Mouse (Mus musculus): ENCODE data around the gene Rtn4rl1. TPM values are rescaled to one million over a fixed set of nuclear protein-coding genes. Genes with fewer than 3 reads are reported as not detected.
A peak's percentile ranks its signal among the peaks of the same experiment; 100 is the strongest.

Gene Rtn4rl1
- polyA plus RNA-seq, 1 experiment from 2014 or later = 12.7 TPM

- Histone ChIP-seq H3K27me3 (ENCODE audit: control insufficient read depth, insufficient read depth, low read length) (peaks cover 40% of the 10 kb centered on the region), H3K9ac (ENCODE audit: low read depth, low read length) (no peak overlapping the region), H3K4me2 (no peak overlapping the region), H3K36me3 (ENCODE audit: control insufficient read depth, insufficient read depth, low read length) (peaks cover 14% of the 10 kb centered on the region), H3K27ac (ENCODE audit: low read depth, low read length) (no peak overlapping the region), H3K4me1 (ENCODE audit: control insufficient read depth, insufficient read depth, low read length) (peaks cover 41% of the 10 kb centered on the region; the same call in 1 of the 2 replicates), H3K9me3 (replicated peaks; ENCODE audit: control insufficient read depth, low read length) (no peaks in the 10 kb centered on the region), H3K4me3 (ENCODE audit: low read depth, low read length) (no peak overlapping the region)
- 90% methylated on average over 12 of the region's 12 CpGs for WGBS (ENCODE audit: insufficient replicate concordance)
- ATAC-seq (replicated peaks; ENCODE audit: insufficient number of reproducible peaks, low FRiP score, low TSS enrichment) = no peak
Measured at GRCm38 (mm10) chr11:75162591-75163080, 30.9 kb upstream of the Rtn4rl1 start.

GRCm38 (mm10) chr11:75163379-75163778 lies 30.2 kb upstream of the Rtn4rl1 start:
- Histone ChIP-seq H3K4me2 (no peak overlapping the region), H3K9ac (ENCODE audit: low read depth, low read length) (no peak overlapping the region), H3K36me3 (ENCODE audit: control insufficient read depth, insufficient read depth, low read length) (peaks cover 14% of the 10 kb centered on the region), H3K4me3 (ENCODE audit: low read depth, low read length) (no peak overlapping the region), H3K4me1 (ENCODE audit: control insufficient read depth, insufficient read depth, low read length) (peaks cover 43% of the 10 kb centered on the region; the same call in 1 of the 2 replicates), H3K9me3 (replicated peaks; ENCODE audit: control insufficient read depth, low read length) (no peaks in the 10 kb centered on the region), H3K27me3 (ENCODE audit: control insufficient read depth, insufficient read depth, low read length) (peaks cover 45% of the 10 kb centered on the region), H3K27ac (ENCODE audit: low read depth, low read length) (no peak overlapping the region)
- WGBS (ENCODE audit: insufficient replicate concordance) = 82% methylated on average over 6 of the region's 6 CpGs
- no peak for ATAC-seq (replicated peaks; ENCODE audit: insufficient number of reproducible peaks, low FRiP score, low TSS enrichment)

GRCm38 (mm10) chr11:75164051-75164450 lies 29.5 kb upstream of the Rtn4rl1 start:
- WGBS (ENCODE audit: insufficient replicate concordance) = 63% methylated on average over 2 of the region's 2 CpGs
- peaks cover 51% of the 10 kb centered on the region for H3K27me3 ChIP-seq (ENCODE audit: control insufficient read depth, insufficient read depth, low read length)
- H3K4me2 ChIP-seq = no peak overlapping the region
- peaks cover 43% of the 10 kb centered on the region; the same call in 1 of the 2 replicates for H3K4me1 ChIP-seq (ENCODE audit: control insufficient read depth, insufficient read depth, low read length)
- peaks cover 14% of the 10 kb centered on the region for H3K36me3 ChIP-seq (ENCODE audit: control insufficient read depth, insufficient read depth, low read length)
- ATAC-seq (replicated peaks; ENCODE audit: insufficient number of reproducible peaks, low FRiP score, low TSS enrichment) = no peak
- H3K27ac ChIP-seq (ENCODE audit: low read depth, low read length) = no peak overlapping the region
- no peak overlapping the region for H3K4me3 ChIP-seq (ENCODE audit: low read depth, low read length)
- H3K9ac ChIP-seq (ENCODE audit: low read depth, low read length) = no peak overlapping the region
- H3K9me3 ChIP-seq (replicated peaks; ENCODE audit: control insufficient read depth, low read length) = no peaks in the 10 kb centered on the region

- H3K4me2 ChIP-seq = peak overlapping the region; percentile 99
- no peak overlapping the region for H3K27ac ChIP-seq (ENCODE audit: low read depth, low read length)
- 18% methylated on average over 15 of the region's 15 CpGs for WGBS (ENCODE audit: insufficient replicate concordance)
- H3K4me1 ChIP-seq (ENCODE audit: control insufficient read depth, insufficient read depth, low read length) = peaks cover 48% of the 10 kb centered on the region
- peak overlapping the region; percentile 66; the same call in 1 of the 2 replicates for H3K4me3 ChIP-seq (ENCODE audit: low read depth, low read length)
- ATAC-seq (replicated peaks; ENCODE audit: insufficient number of reproducible peaks, low FRiP score, low TSS enrichment) = no peak
- H3K27me3 ChIP-seq (ENCODE audit: control insufficient read depth, insufficient read depth, low read length) = peaks cover 58% of the 10 kb centered on the region
- peak overlapping the region; percentile 50 for H3K9ac ChIP-seq (ENCODE audit: low read depth, low read length)
- peaks cover 9% of the 10 kb centered on the region for H3K36me3 ChIP-seq (ENCODE audit: control insufficient read depth, insufficient read depth, low read length)
- no peaks in the 10 kb centered on the region for H3K9me3 ChIP-seq (replicated peaks; ENCODE audit: control insufficient read depth, low read length)
Measured at GRCm38 (mm10) chr11:75164750-75165149, 28.8 kb upstream of the Rtn4rl1 start.

- 8% methylated on average over 54 of the region's 54 CpGs for WGBS (ENCODE audit: insufficient replicate concordance)
- Histone ChIP-seq H3K4me3 (ENCODE audit: low read depth, low read length) (peak overlapping the region; percentile 66), H3K4me2 (peak overlapping the region; percentile 99), H3K36me3 (ENCODE audit: control insufficient read depth, insufficient read depth, low read length) (peaks cover under 1% of the 10 kb centered on the region), H3K27ac (ENCODE audit: low read depth, low read length) (no peak overlapping the region), H3K9me3 (replicated peaks; ENCODE audit: control insufficient read depth, low read length) (no peaks in the 10 kb centered on the region), H3K4me1 (ENCODE audit: control insufficient read depth, insufficient read depth, low read length) (peaks cover 56% of the 10 kb centered on the region), H3K9ac (ENCODE audit: low read depth, low read length) (peak overlapping the region; percentile 79), H3K27me3 (ENCODE audit: control insufficient read depth, insufficient read depth, low read length) (peaks cover 66% of the 10 kb centered on the region)
- no peak for ATAC-seq (replicated peaks; ENCODE audit: insufficient number of reproducible peaks, low FRiP score, low TSS enrichment)
Measured at GRCm38 (mm10) chr11:75165441-75166192, 28.0 kb upstream of the Rtn4rl1 start.

GRCm38 (mm10) chr11:75166193-75166842 lies 27.3 kb upstream of the Rtn4rl1 start:
- Histone ChIP-seq H3K4me2 (peak overlapping the region; percentile 99), H3K9ac (ENCODE audit: low read depth, low read length) (peak overlapping the region; percentile 79), H3K4me1 (ENCODE audit: control insufficient read depth, insufficient read depth, low read length) (peaks cover 57% of the 10 kb centered on the region), H3K9me3 (replicated peaks; ENCODE audit: control insufficient read depth, low read length) (no peaks in the 10 kb centered on the region), H3K27ac (ENCODE audit: low read depth, low read length) (no peak overlapping the region), H3K36me3 (ENCODE audit: control insufficient read depth, insufficient read depth, low read length) (no peaks in the 10 kb centered on the region; the same call in 1 of the 2 replicates), H3K4me3 (ENCODE audit: low read depth, low read length) (peak overlapping the region; percentile 66), H3K27me3 (ENCODE audit: control insufficient read depth, insufficient read depth, low read length) (peaks cover 73% of the 10 kb centered on the region)
- WGBS (ENCODE audit: insufficient replicate concordance) = 5% methylated on average over 55 of the region's 55 CpGs
- ATAC-seq (replicated peaks; ENCODE audit: insufficient number of reproducible peaks, low FRiP score, low TSS enrichment) = no peak

- Histone ChIP-seq H3K4me1 (ENCODE audit: control insufficient read depth, insufficient read depth, low read length) (peaks cover 59% of the 10 kb centered on the region), H3K27ac (ENCODE audit: low read depth, low read length) (0 out of 2 replicates have a peak overlapping the region, but pooled peaks have one; percentile 15), H3K4me3 (ENCODE audit: low read depth, low read length) (peak overlapping the region; percentile 66), H3K27me3 (ENCODE audit: control insufficient read depth, insufficient read depth, low read length) (peaks cover 81% of the 10 kb centered on the region), H3K4me2 (peak overlapping the region; percentile 99), H3K36me3 (ENCODE audit: control insufficient read depth, insufficient read depth, low read length) (no peaks in the 10 kb centered on the region; the same call in 1 of the 2 replicates), H3K9me3 (replicated peaks; ENCODE audit: control insufficient read depth, low read length) (no peaks in the 10 kb centered on the region), H3K9ac (ENCODE audit: low read depth, low read length) (peak overlapping the region; percentile 79)
- ATAC-seq (replicated peaks; ENCODE audit: insufficient number of reproducible peaks, low FRiP score, low TSS enrichment) = no peak
- WGBS (ENCODE audit: insufficient replicate concordance) = 3% methylated on average over 67 of the region's 68 CpGs
Measured at GRCm38 (mm10) chr11:75166861-75167642, 26.5 kb upstream of the Rtn4rl1 start.
